In genomic region chr16:36334232-36334631, GRCm38 (mm10) we compare ENCODE assay signal across 22 mouse cellular contexts. TPM values are rescaled to one million over a fixed set of nuclear protein-coding genes. Genes with fewer than 3 reads are reported as not detected.
"Had no signal": no experiment of that assay in that cellular context is flagged by ENCODE, and none has a peak within 500 bp of the region (broad histone marks: within the 10 kb centered on the region; RNA-seq: fewer than 3 reads in every experiment).

Gene BC117090, minus strand, starts transcription at chr16:36334332.

- H3K9ac ChIP-seq: neural tube, embryonic 13.5 days; neural tube, embryonic 15.5 days; stomach, embryonic 15.5 days had no signal

- H3K4me2 ChIP-seq: neural tube, embryonic 13.5 days; neural tube, embryonic 15.5 days; stomach, embryonic 15.5 days had no signal

- H3K36me3 ChIP-seq: neural tube, embryonic 13.5 days; neural tube, embryonic 15.5 days; stomach, embryonic 15.5 days had no signal

- H3K4me3 ChIP-seq: neural tube, embryonic 13.5 days; neural tube, embryonic 15.5 days; stomach, embryonic 15.5 days had no signal

- H3K9me3 ChIP-seq: neural tube, embryonic 13.5 days; neural tube, embryonic 15.5 days; stomach, embryonic 15.5 days had no signal

- H3K27me3 ChIP-seq: neural tube, embryonic 13.5 days; neural tube, embryonic 15.5 days; stomach, embryonic 15.5 days had no signal

- DNase-seq: right cerebral cortex, adult 18-20 months; right cerebral cortex, postnatal 14 days; right cerebral cortex, postnatal 25 days; right cerebral cortex, postnatal 4 days; spleen, adult 18-20 months; thymus, adult 18-20 months; thymus, adult 2 months; thymus, postnatal 14 days; thymus, postnatal 25 days; thymus, postnatal 36 days; thymus, postnatal 4 days had no signal

- H3K4me1 ChIP-seq: neural tube, embryonic 13.5 days; neural tube, embryonic 15.5 days; stomach, embryonic 15.5 days had no signal

- H3K27ac ChIP-seq: neural tube, embryonic 13.5 days; neural tube, embryonic 15.5 days; stomach, embryonic 15.5 days; stomach, postnatal 0 days had no signal

RNA-seq across cellular contexts. Expression of gene BC117090, which starts in this region (rescaled TPM):
- polyA plus RNA-seq: neural tube, embryonic 13.5 days; neural tube, embryonic 14.5 days; neural tube, embryonic 15.5 days; small intestine, adult 2 months; spleen, adult 2 months; stomach, embryonic 14.5 days; testis, adult 2 months; thymus, adult 2 months; thymus, postnatal 0 days; urinary bladder, adult 2 months had no signal
